Mouse (Mus musculus) bone marrow macrophage, adult 2 months (primary cell): Measurements from ENCODE around the gene Ccpg1.

Source experiments
- CTCF ChIP-seq: IDR thresholded peaks from 2 replicates; pipeline ENCODE4 v1.5.1; 2012; ENCODE audit warnings: low read depth, mild to moderate bottlenecking, low read length, moderate library complexity
- POLR2A ChIP-seq: IDR thresholded peaks from 2 replicates; pipeline ENCODE4 v1.6.1; 2012; ENCODE audit warnings: mild to moderate bottlenecking, low read depth, low read length, borderline replicate concordance

- no peak for TF ChIP-seq CTCF
- TF ChIP-seq POLR2A, result no peak
Observed at GRCm38 (mm10) chr9:72987703-72988102, 2.5 kb downstream of the Ccpg1 start.
